Mouse (Mus musculus): ENCODE data around the gene Gm45785. TPM values are rescaled to one million over a fixed set of nuclear protein-coding genes. Genes with fewer than 3 reads are reported as not detected.

Gene Gm45785
- total and polyA plus RNA-seq, 3 experiments, result not detected

DNA sequence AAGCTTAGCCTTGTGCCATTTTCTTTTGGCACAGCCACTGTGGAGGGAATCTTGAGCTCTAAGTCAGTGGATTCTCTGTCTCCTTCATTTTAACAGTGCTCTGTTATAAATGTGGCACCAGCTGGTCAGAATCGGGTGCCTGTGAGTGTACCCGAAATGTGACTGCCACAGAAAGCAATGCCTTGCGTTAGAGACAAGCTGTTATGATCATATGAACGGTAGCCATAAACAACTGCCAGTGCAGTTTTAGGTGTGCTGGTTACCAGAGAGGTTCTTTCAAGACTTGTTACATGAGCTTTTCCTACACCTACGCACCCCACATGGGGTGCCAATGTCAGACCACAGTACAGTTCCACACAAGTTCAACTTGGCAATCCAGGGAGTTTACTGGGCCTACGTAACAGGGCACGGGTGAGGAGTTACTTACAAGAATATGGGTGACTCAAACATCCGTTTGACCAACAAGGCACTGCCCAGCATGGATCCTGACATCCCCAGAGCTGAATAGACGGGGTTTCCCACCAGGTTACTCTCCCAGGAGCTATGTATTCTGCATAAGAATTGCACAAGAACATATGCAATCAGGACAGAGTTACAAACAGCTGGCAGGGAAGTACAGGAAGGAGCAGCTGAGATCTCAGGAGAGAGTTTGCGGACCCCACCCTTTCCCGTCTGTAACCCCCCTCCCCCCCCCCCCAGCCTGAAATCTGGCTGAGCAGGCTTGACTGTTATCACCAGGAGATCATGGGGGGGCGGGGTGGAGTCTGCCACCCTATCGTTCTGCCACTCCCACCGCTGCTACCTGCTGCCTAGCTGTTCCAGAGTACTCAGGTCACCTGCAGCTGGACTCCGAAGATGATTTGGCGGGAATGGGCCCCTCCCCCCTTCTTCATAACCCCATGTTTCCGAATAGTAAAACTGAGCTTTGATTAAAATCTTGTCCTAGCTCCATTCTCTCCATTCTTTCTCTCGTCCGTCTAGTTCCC lies 15.1 kb downstream of the Gm45785 start:
- Histone ChIP-seq H3K36me3 (ENCODE audit: control insufficient read depth in 1 of 2, insufficient read depth in 2 of 2, low read length in 2 of 2) (no peaks in the 10 kb centered on the region; a peak in 1 of 4 replicates), H3K79me2 (ENCODE audit: control insufficient read depth, insufficient read depth, low read length, poor library complexity) (no peaks in the 10 kb centered on the region), H3K9ac (ENCODE audit: control insufficient read depth, low read depth, low read length, poor library complexity, severe bottlenecking) (no peak overlapping the region), H3K27me3 (ENCODE audit: control insufficient read depth in 1 of 2, insufficient read depth in 2 of 2, low read length in 2 of 2) (no peaks in the 10 kb centered on the region; a peak in 1 of 4 replicates), H3K4me3 (ENCODE audit: control insufficient read depth in 1 of 2, insufficient read depth in 1 of 2, low read depth in 2 of 2, low read length in 2 of 2) (no peak overlapping the region), H3K9me3 (replicated peaks; ENCODE audit: insufficient read depth, low read length) (no peaks in the 10 kb centered on the region), H3K27ac (ENCODE audit: control insufficient read depth, low read depth, low read length) (no peak overlapping the region), H3K4me1 (ENCODE audit: control insufficient read depth in 1 of 2, insufficient read depth in 2 of 2, low read length in 2 of 2) (peaks cover 3 to 9% of the 10 kb centered on the region in 2 experiments; a peak in 2 of 4 replicates)
- TF ChIP-seq TBP (IDR thresholded peaks at IDR 0.05; ENCODE audit: low read depth, low read length) (no peak), ZMIZ1 (IDR thresholded peaks at IDR 0.05; ENCODE audit: low read depth, low read length) (no peak), HCFC1 (IDR thresholded peaks at IDR 0.05; ENCODE audit: low read depth, low read length) (no peak), EP300 (IDR thresholded peaks at IDR 0.05; ENCODE audit: low read depth in 1 of 2, low read length in 2 of 2) (no peak), ELF1 (IDR thresholded peaks at IDR 0.05; ENCODE audit: low read depth, low read length) (no peak), KAT2A (conservative IDR thresholded peaks at IDR 0.05; ENCODE audit: low read depth, low read length) (no peak), NELFE (IDR thresholded peaks at IDR 0.05; ENCODE audit: low read depth, low read length) (no peak), RCOR1 (IDR thresholded peaks at IDR 0.05; ENCODE audit: low read depth, low read length) (no peak), NRF1 (IDR thresholded peaks at IDR 0.05; ENCODE audit: insufficient read depth, low read depth, low read length, poor library complexity, severe bottlenecking) (no peak), CHD2 (IDR thresholded peaks at IDR 0.05; ENCODE audit: low read length) (no peak), TCF12 (IDR thresholded peaks at IDR 0.05; ENCODE audit: low read depth, low read length) (no peak), POLR2A (IDR thresholded peaks at IDR 0.05; ENCODE audit: control insufficient read depth in 1 of 2, insufficient read depth in 1 of 2, low read depth in 1 of 2, low read length in 2 of 2, poor library complexity in 1 of 2) (no peak), GATA1 (IDR thresholded peaks at IDR 0.05; ENCODE audit: low read depth, low read length) (no peak), POLR2AphosphoS2 (IDR thresholded peaks at IDR 0.05; ENCODE audit: low read length) (no peak), SIN3A (IDR thresholded peaks at IDR 0.05; ENCODE audit: low read length) (no peak), MEF2A (IDR thresholded peaks at IDR 0.05; ENCODE audit: extremely low read depth, insufficient replicate concordance, low read depth, low read length, poor library complexity, severe bottlenecking) (no peak), TAL1 (IDR thresholded peaks at IDR 0.05; ENCODE audit: low read length) (no peak), CHD1 (IDR thresholded peaks at IDR 0.05; ENCODE audit: low read depth, low read length) (no peak), POLR2AphosphoS5 (IDR thresholded peaks at IDR 0.05; ENCODE audit: borderline replicate concordance, low read depth, low read length) (no peak)
- DNase-seq (ENCODE audit: low read depth, low spot score), result no peak

Data from MEL (cell line).